Mouse (Mus musculus): ENCODE results near the gene Pde11a. TPM values are rescaled to one million over a fixed set of nuclear protein-coding genes. Genes with fewer than 3 reads are reported as not detected.
A peak's percentile ranks its signal among the peaks of the same experiment; 100 is the strongest.

Pde11a gene
- total RNA-seq, 1 experiment from 2014 or later, result not detected

GRCm38 (mm10) chr2:76330081-76330480, 8.5 kb downstream of the Pde11a start:
- no peak for ATAC-seq (replicated peaks in 1 of 2; ENCODE audit: insufficient read depth in 1 of 2, low FRiP score in 2 of 2, low TSS enrichment in 1 of 2, low read depth in 1 of 2, poor library complexity in 2 of 2, severe bottlenecking in 2 of 2)

- no peak for ATAC-seq (replicated peaks in 1 of 2; ENCODE audit: insufficient read depth in 1 of 2, low FRiP score in 2 of 2, low TSS enrichment in 1 of 2, low read depth in 1 of 2, poor library complexity in 2 of 2, severe bottlenecking in 2 of 2)
Measured at GRCm38 (mm10) chr2:76326161-76326560, 12.4 kb downstream of the Pde11a start.

DNA sequence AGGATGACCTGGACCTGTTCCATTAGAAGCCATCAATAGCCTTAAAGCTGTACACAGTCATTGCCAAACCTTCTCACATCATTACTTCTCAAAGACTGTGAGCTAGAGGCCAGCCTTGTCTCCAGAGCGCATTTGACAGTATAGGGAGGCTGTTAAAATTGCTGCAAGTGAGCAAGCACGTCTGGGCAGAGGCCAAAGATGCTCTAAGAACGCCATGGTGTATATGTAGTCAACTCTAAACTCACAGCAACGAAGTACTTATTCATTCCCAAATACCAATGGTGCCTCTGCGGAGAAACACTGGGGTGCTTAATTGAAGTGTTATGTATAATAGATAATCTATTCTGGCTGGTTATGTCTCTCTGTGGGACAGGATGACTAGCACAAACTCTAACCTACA, 14.1 kb downstream of the Pde11a start:
- ATAC-seq (replicated peaks in 1 of 2; ENCODE audit: insufficient read depth in 1 of 2, low FRiP score in 2 of 2, low TSS enrichment in 1 of 2, low read depth in 1 of 2, poor library complexity in 2 of 2, severe bottlenecking in 2 of 2), result no peak

DNA sequence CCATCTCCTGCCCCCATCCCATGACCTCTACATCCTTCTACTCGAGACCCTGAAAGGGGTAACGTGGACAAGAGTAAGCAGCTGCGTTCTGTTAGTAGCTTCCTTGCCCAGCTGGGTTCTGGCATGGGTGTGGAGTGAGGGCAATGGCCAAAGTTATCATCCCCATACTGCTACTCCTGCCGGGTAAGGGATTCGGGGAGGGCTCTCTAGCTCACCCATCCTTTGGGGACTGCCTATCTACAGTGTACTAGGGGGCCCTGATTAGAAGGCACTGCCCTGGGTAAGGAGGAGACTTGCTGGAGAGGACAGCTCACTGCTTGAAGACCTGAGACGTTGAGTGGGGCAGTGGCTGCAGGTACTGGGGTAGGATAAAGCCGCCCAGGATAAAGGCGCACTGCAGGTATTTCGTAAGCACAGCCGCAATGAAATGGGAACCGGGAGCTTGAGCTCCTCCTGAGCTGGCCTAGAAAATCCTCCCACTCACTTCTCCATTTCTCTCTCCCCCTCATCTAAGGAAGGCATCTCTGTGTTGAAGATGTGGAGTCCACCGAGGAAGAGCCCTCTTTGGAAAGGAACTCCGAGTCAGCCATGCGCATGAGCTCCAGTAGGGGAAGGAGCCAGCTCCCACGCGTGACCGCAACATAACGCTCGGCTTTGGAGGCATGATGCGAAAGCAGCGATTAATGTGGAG, 15.2 kb downstream of the Pde11a start:
- no peak for ATAC-seq (replicated peaks in 1 of 2; ENCODE audit: insufficient read depth in 1 of 2, low FRiP score in 2 of 2, low TSS enrichment in 1 of 2, low read depth in 1 of 2, poor library complexity in 2 of 2, severe bottlenecking in 2 of 2)

- no peak for ATAC-seq (replicated peaks in 1 of 2; ENCODE audit: insufficient read depth in 1 of 2, low FRiP score in 2 of 2, low TSS enrichment in 1 of 2, low read depth in 1 of 2, poor library complexity in 2 of 2, severe bottlenecking in 2 of 2)
Measured at GRCm38 (mm10) chr2:76320336-76320735, 18.2 kb downstream of the Pde11a start.

GRCm38 (mm10) chr2:76319231-76319630, 19.3 kb downstream of the Pde11a start:
- no peak for ATAC-seq (replicated peaks in 1 of 2; ENCODE audit: insufficient read depth in 1 of 2, low FRiP score in 2 of 2, low TSS enrichment in 1 of 2, low read depth in 1 of 2, poor library complexity in 2 of 2, severe bottlenecking in 2 of 2)

- ATAC-seq (replicated peaks in 1 of 2; ENCODE audit: insufficient read depth in 1 of 2, low FRiP score in 2 of 2, low TSS enrichment in 1 of 2, low read depth in 1 of 2, poor library complexity in 2 of 2, severe bottlenecking in 2 of 2), result no peak
Measured at GRCm38 (mm10) chr2:76287671-76288070, 50.9 kb downstream of the Pde11a start.

DNA sequence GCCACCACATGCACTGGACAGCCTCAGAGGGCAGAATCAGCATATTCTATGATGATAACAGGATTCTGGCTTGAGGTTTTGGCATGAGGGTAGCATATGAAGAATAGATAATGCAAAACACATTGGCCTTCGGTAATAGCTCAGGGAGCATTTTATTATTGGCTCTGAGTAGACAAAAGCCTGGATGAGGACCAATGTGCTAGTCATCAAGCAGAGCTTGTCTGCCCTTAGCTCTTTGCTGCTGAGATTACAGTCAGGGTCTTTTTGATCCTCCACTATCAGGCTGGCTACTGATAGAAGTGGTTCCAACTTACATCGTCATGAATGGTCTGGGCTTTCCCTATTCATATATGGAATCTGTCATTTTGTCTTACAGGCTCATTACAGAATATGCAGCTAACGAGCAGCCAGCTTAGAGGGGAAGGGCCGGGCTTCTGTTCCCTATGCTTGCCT, 52.3 kb downstream of the Pde11a start:
- no peak for ATAC-seq (replicated peaks in 1 of 2; ENCODE audit: insufficient read depth in 1 of 2, low FRiP score in 2 of 2, low TSS enrichment in 1 of 2, low read depth in 1 of 2, poor library complexity in 2 of 2, severe bottlenecking in 2 of 2)

DNA sequence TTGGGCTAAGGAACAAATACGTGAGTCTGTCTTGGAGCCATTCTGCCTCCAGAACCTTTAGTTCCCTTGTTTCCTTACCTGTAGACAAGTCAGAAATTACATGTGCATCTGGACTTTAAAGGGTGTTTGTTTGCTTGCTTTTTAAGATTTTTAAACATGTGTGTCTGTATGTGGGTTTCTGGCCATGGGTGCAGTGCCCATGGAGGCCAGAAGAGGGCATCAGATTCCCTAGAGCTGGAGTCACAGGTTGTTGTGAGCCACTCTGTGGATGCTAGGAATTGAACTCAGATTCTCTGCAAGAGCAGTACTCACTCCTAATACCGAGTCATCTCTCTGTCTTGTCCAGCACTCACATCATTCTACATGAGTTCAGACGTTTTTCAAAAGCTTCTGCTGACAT, 53.4 kb downstream of the Pde11a start:
- ATAC-seq (replicated peaks in 1 of 2; ENCODE audit: insufficient read depth in 1 of 2, low FRiP score in 2 of 2, low TSS enrichment in 1 of 2, low read depth in 1 of 2, poor library complexity in 2 of 2, severe bottlenecking in 2 of 2), result no peak

GRCm38 (mm10) chr2:76283378-76284132, 55.0 kb downstream of the Pde11a start:
- no peak for ATAC-seq (replicated peaks in 1 of 2; ENCODE audit: insufficient read depth in 1 of 2, low FRiP score in 2 of 2, low TSS enrichment in 1 of 2, low read depth in 1 of 2, poor library complexity in 2 of 2, severe bottlenecking in 2 of 2)

GRCm38 (mm10) chr2:76269494-76269893, 69.1 kb downstream of the Pde11a start:
- no peak for ATAC-seq (replicated peaks in 1 of 2; ENCODE audit: insufficient read depth in 1 of 2, low FRiP score in 2 of 2, low TSS enrichment in 1 of 2, low read depth in 1 of 2, poor library complexity in 2 of 2, severe bottlenecking in 2 of 2)

GRCm38 (mm10) chr2:76267335-76267734, 71.2 kb downstream of the Pde11a start:
- ATAC-seq (replicated peaks in 1 of 2; ENCODE audit: insufficient read depth in 1 of 2, low FRiP score in 2 of 2, low TSS enrichment in 1 of 2, low read depth in 1 of 2, poor library complexity in 2 of 2, severe bottlenecking in 2 of 2), result no peak

DNA sequence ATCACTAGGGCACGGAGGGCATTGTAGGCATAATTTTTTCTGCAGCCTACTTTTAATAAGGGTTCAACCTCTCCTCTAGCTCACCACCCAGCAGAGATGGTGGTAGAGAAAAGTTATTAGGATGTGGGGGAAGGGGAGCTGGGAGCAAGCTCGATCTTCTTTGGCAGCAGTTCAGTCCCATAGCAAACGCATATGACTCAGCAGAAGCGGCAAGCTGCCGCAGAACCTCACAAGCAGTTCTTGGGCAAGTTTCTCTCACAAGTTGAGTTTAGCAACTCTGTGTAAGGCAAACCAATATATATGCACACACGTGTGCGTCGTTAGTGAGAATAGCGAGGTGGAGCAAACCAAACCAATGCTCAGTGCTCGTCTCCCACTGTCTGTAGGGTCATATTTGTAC, 72.0 kb downstream of the Pde11a start:
- no peak for ATAC-seq (replicated peaks in 1 of 2; ENCODE audit: insufficient read depth in 1 of 2, low FRiP score in 2 of 2, low TSS enrichment in 1 of 2, low read depth in 1 of 2, poor library complexity in 2 of 2, severe bottlenecking in 2 of 2)

DNA sequence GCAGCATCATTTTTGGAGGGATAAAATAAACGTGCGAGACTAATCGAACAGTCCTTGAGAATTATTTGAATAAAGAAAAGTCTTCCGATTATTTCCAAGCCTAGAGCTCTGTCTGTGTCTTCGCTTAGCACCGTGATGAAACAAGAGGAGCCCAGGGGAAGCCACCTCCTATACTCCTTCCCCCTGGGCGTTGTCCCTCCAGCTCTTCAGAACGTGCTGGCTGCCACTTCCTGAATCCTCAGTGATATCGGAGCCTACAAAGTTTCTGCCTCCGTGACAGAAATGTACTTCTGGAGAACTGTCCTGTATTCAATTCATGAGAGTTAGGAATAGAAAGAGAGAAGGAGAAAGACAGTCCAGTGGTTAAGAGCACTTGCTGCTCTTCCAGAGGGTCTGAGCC, 74.3 kb downstream of the Pde11a start:
- no peak for ATAC-seq (replicated peaks in 1 of 2; ENCODE audit: insufficient read depth in 1 of 2, low FRiP score in 2 of 2, low TSS enrichment in 1 of 2, low read depth in 1 of 2, poor library complexity in 2 of 2, severe bottlenecking in 2 of 2)

- ATAC-seq (replicated peaks in 1 of 2; ENCODE audit: insufficient read depth in 1 of 2, low FRiP score in 2 of 2, low TSS enrichment in 1 of 2, low read depth in 1 of 2, poor library complexity in 2 of 2, severe bottlenecking in 2 of 2), result no peak
Measured at GRCm38 (mm10) chr2:76262661-76263060, 75.9 kb downstream of the Pde11a start.

GRCm38 (mm10) chr2:76254833-76255232, 83.7 kb downstream of the Pde11a start:
- ATAC-seq (replicated peaks in 1 of 2; ENCODE audit: insufficient read depth in 1 of 2, low FRiP score in 2 of 2, low TSS enrichment in 1 of 2, low read depth in 1 of 2, poor library complexity in 2 of 2, severe bottlenecking in 2 of 2), result peak; percentile 95 to 97

GRCm38 (mm10) chr2:76251379-76251778, 87.2 kb downstream of the Pde11a start:
- ATAC-seq (replicated peaks in 1 of 2; ENCODE audit: insufficient read depth in 1 of 2, low FRiP score in 2 of 2, low TSS enrichment in 1 of 2, low read depth in 1 of 2, poor library complexity in 2 of 2, severe bottlenecking in 2 of 2), result no peak

- no peak for ATAC-seq (replicated peaks in 1 of 2; ENCODE audit: insufficient read depth in 1 of 2, low FRiP score in 2 of 2, low TSS enrichment in 1 of 2, low read depth in 1 of 2, poor library complexity in 2 of 2, severe bottlenecking in 2 of 2)
Measured at GRCm38 (mm10) chr2:76248242-76248641, 90.3 kb downstream of the Pde11a start.

- no peak for ATAC-seq (replicated peaks in 1 of 2; ENCODE audit: insufficient read depth in 1 of 2, low FRiP score in 2 of 2, low TSS enrichment in 1 of 2, low read depth in 1 of 2, poor library complexity in 2 of 2, severe bottlenecking in 2 of 2)
Measured at GRCm38 (mm10) chr2:76239175-76239574, 99.4 kb downstream of the Pde11a start.
